Mouse (Mus musculus): Measurements from ENCODE around the gene Hdac8. TPM values are rescaled to one million over a fixed set of nuclear protein-coding genes. Genes with fewer than 3 reads are reported as not detected.
A peak's percentile ranks its signal among the peaks of the same experiment; 100 is the strongest.

Hdac8 gene
- total RNA-seq, 1 experiment from 2014 or later, result 13.1 TPM

- peak; percentile 78 to 84 for ATAC-seq (replicated peaks in 1 of 2; ENCODE audit: insufficient read depth in 1 of 2, low FRiP score in 2 of 2, low TSS enrichment in 1 of 2, low read depth in 1 of 2, poor library complexity in 2 of 2, severe bottlenecking in 2 of 2)
These were observed 253.0 kb downstream of the Hdac8 start, which contains the start of gene Cited1 for GRCm38 (mm10) chrX:102251937-102252860. Gene Cited1 (minus strand): TSS chrX:102252181.

GRCm38 (mm10) chrX:102251221-102251936 lies 253.8 kb downstream of the Hdac8 start:
- no peak for ATAC-seq (replicated peaks in 1 of 2; ENCODE audit: insufficient read depth in 1 of 2, low FRiP score in 2 of 2, low TSS enrichment in 1 of 2, low read depth in 1 of 2, poor library complexity in 2 of 2, severe bottlenecking in 2 of 2)

GRCm38 (mm10) chrX:102250891-102251170 lies 254.3 kb downstream of the Hdac8 start:
- ATAC-seq (replicated peaks in 1 of 2; ENCODE audit: insufficient read depth in 1 of 2, low FRiP score in 2 of 2, low TSS enrichment in 1 of 2, low read depth in 1 of 2, poor library complexity in 2 of 2, severe bottlenecking in 2 of 2), result no peak

- ATAC-seq (replicated peaks in 1 of 2; ENCODE audit: insufficient read depth in 1 of 2, low FRiP score in 2 of 2, low TSS enrichment in 1 of 2, low read depth in 1 of 2, poor library complexity in 2 of 2, severe bottlenecking in 2 of 2), result no peak
These were observed 254.8 kb downstream of the Hdac8 start for GRCm38 (mm10) chrX:102250150-102250890.

- ATAC-seq (replicated peaks in 1 of 2; ENCODE audit: insufficient read depth in 1 of 2, low FRiP score in 2 of 2, low TSS enrichment in 1 of 2, low read depth in 1 of 2, poor library complexity in 2 of 2, severe bottlenecking in 2 of 2), result no peak
These were observed 260.8 kb downstream of the Hdac8 start for GRCm38 (mm10) chrX:102244334-102244733.

Other genes starting within 250 kb of the Hdac8 start
- 3.4 and 4.3 TPM in 2 replicates for gene Phka1, start 138.9 kb upstream of the Hdac8 start, total RNA-seq (2017)
- not detected in 2 replicates for gene Gm3880, start 181.6 kb upstream of the Hdac8 start, total RNA-seq (2017)
- not detected in 2 replicates for gene Gm9112, start 202.3 kb upstream of the Hdac8 start, total RNA-seq (2017)
- not detected in 2 replicates for gene Dmrtc1b, start 202.5 kb upstream of the Hdac8 start, total RNA-seq (2017)

All from hematopoietic stem cell, adult 5-6 weeks (primary cell).